Mouse (Mus musculus): ENCODE data around the gene 6430548M08Rik. TPM values are rescaled to one million over a fixed set of nuclear protein-coding genes. Genes with fewer than 3 reads are reported as not detected.
A peak's percentile ranks its signal among the peaks of the same experiment; 100 is the strongest.

6430548M08Rik gene
- total RNA-seq, 2 experiments from 2014 or later, result 19.3 to 23.8 TPM

- no peak for DNase-seq
Measured at GRCm38 (mm10) chr8:120144652-120145301, 30.8 kb downstream of the 6430548M08Rik start.

GRCm38 (mm10) chr8:120146051-120146450, 32.1 kb downstream of the 6430548M08Rik start:
- DNase-seq, result no peak

GRCm38 (mm10) chr8:120150028-120150427, 36.1 kb downstream of the 6430548M08Rik start:
- no peak for DNase-seq

- DNase-seq, result no peak
Measured at GRCm38 (mm10) chr8:120151151-120151550, 37.2 kb downstream of the 6430548M08Rik start.

GRCm38 (mm10) chr8:120152636-120153035, 38.7 kb downstream of the 6430548M08Rik start:
- no peak for DNase-seq

- DNase-seq, result no peak
Measured at GRCm38 (mm10) chr8:120160366-120160765, 46.4 kb downstream of the 6430548M08Rik start.

- DNase-seq, result no peak
Measured at GRCm38 (mm10) chr8:120161658-120162403, 47.9 kb downstream of the 6430548M08Rik start.

- no peak for DNase-seq
Measured at GRCm38 (mm10) chr8:120162404-120162752, 48.4 kb downstream of the 6430548M08Rik start.

- no peak for DNase-seq
Measured at GRCm38 (mm10) chr8:120163376-120163775, 49.4 kb downstream of the 6430548M08Rik start.

GRCm38 (mm10) chr8:120164026-120164425, 50.1 kb downstream of the 6430548M08Rik start:
- no peak for DNase-seq

- DNase-seq, result no peak
Measured at GRCm38 (mm10) chr8:120167136-120167535, 53.2 kb downstream of the 6430548M08Rik start.

- no peak for DNase-seq
Measured at GRCm38 (mm10) chr8:120167821-120168220, 53.9 kb downstream of the 6430548M08Rik start.

- no peak for DNase-seq
Measured at GRCm38 (mm10) chr8:120169119-120169518, 55.2 kb downstream of the 6430548M08Rik start.

- no peak for DNase-seq
Measured at GRCm38 (mm10) chr8:120173195-120173594, 59.2 kb downstream of the 6430548M08Rik start.

GRCm38 (mm10) chr8:120174606-120175005, 60.7 kb downstream of the 6430548M08Rik start:
- no peak for DNase-seq

GRCm38 (mm10) chr8:120176605-120177004, 62.7 kb downstream of the 6430548M08Rik start:
- no peak for DNase-seq

- DNase-seq, result peak; percentile 76
Measured at GRCm38 (mm10) chr8:120177318-120178123, 63.6 kb downstream of the 6430548M08Rik start, which contains the start of gene Fam92b. TSS of gene Fam92b (minus strand) at chr8:120177466.

GRCm38 (mm10) chr8:120178124-120178514, 64.2 kb downstream of the 6430548M08Rik start:
- DNase-seq, result no peak

- DNase-seq, result peak; percentile 96
Measured at GRCm38 (mm10) chr8:120179027-120179431, 65.1 kb downstream of the 6430548M08Rik start.

GRCm38 (mm10) chr8:120180445-120180970, 66.6 kb downstream of the 6430548M08Rik start:
- DNase-seq, result no peak

- DNase-seq, result no peak
Measured at GRCm38 (mm10) chr8:120181274-120181673, 67.3 kb downstream of the 6430548M08Rik start.

GRCm38 (mm10) chr8:120181861-120182414, 68.0 kb downstream of the 6430548M08Rik start:
- DNase-seq, result no peak

Measured in heart, postnatal 4 days (tissue).